Mouse (Mus musculus) CD4-positive helper T cell, adult 2 months (primary cell): ENCODE measurements at regions not wholly inside any gene's neighbourhood (a gene's known extent, or its start where the extent isn't known, plus 50 kb on each side); places are given as distances from the start of the nearest gene placed in this dataset.

Source experiments
- DNase-seq: peaks from one replicate; pipeline ENCODE4 v3.0.0-alpha.2; 2012; ENCODE audit warnings: low read depth, missing footprints, low spot score

GRCm38 (mm10) chr15:61770721-61771542, 848.1 kb upstream of the A1bg start:
- no peak for DNase-seq

DNA sequence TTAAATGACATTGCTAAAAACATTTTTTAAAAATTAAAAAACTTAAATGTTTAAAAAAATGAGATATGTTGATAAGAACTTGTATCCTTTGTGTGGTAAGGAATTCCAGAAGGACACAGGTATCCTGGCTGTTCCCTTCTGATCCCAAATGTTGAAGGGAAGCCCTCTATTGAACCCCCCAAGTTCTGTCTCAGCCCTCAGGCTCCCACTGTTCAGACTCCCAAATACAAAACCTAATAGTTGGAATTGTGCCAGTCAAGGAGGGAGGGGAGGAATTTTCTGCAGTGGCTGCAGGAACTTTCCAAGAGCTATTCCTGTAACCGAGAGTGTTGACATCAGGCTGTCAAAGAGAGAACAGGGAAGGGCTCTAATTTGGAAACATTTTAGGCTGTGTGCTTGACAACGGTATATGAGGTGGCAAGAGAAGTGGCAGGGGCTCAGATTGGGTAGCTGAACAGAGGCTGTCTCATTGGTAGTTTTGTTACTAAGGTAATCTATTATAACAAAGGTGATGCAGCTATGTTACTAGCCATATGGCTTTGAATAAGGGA, 843.8 kb upstream of the A1bg start:
- DNase-seq = no peak

DNA sequence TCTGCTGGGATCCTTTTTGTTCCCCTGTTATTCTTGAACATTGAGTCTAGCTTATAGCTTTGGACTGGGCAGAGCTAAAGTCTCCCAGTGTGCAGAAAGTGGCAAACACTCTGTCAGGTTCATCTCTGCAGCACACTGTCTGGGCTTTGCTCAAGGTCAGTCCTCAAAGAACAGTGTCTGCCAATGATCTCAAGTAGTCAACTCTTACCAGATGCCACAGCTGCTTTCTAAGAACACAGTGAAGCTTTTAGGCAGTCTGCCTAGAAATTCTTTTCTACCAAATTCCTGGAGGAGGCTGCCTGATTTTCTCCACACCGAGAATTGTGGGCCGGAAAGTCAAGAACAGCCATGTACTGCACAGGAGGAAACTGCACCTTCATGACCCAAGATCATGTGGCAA, 831.0 kb upstream of the A1bg start:
- DNase-seq = no peak

DNA sequence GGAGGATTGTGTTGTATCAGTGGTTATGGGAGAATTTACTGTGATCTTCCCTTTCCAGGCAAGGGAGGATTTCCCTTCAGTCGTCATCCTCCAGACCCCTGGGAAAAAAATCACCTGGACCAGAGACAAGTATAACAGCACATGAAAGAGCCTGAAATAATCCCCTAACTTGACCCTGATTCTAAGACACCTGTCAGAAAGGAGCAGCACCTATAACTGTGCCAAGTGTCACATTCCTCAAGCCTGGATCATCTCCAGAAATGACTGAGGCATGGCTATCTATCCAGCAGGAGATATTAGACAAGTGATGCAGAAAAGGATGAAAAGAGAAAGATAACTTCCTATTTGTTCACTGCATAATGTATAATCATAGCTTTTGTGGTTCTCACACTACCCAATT, 800.9 kb upstream of the A1bg start:
- no peak for DNase-seq

DNA sequence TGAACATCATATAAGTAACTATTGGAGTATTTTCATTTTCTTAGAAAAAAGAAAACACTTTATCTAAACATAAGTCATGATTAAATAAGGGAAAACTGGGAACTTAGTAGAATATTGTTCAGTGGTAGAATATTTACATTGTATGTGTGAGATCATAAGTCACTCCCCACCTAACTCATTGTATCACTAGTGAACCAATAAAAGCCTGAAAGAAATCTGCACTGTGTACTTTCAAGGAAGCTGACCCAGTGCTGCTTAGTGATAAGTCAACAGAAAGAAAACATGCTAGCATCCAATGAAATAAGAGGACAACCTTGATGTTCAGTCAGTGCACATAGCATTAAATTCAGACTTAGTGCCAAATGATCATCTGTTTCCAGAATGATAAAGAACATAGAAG, 795.7 kb upstream of the A1bg start:
- DNase-seq = no peak

GRCm38 (mm10) chr15:61717216-61717615, 794.4 kb upstream of the A1bg start:
- no peak for DNase-seq

GRCm38 (mm10) chr15:61713953-61714352, 791.1 kb upstream of the A1bg start:
- no peak for DNase-seq

- DNase-seq = no peak
Measured at GRCm38 (mm10) chr15:61708928-61709327, 786.1 kb upstream of the A1bg start.

GRCm38 (mm10) chr15:61707952-61708351, 785.1 kb upstream of the A1bg start:
- no peak for DNase-seq

DNA sequence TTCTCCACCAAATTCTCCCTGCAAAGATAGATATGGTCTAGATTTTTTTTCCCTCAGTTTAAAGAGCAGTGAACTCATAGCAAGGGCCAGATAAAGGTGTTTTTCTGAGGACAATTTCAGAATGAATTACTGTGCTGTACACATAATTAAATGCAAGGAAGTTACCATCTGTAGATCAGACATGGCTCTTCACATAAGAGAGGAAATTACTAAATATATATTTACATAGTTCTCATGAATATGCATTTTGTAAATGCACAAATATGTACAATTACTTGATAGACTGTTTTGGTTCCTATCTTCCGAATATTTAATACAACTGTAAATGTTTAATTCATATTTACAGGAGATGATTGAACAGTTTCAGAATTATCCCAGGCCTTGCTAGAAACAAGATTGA, 769.9 kb upstream of the A1bg start:
- no peak for DNase-seq

- DNase-seq = no peak
Measured at GRCm38 (mm10) chr15:61690425-61690824, 767.6 kb upstream of the A1bg start.

DNA sequence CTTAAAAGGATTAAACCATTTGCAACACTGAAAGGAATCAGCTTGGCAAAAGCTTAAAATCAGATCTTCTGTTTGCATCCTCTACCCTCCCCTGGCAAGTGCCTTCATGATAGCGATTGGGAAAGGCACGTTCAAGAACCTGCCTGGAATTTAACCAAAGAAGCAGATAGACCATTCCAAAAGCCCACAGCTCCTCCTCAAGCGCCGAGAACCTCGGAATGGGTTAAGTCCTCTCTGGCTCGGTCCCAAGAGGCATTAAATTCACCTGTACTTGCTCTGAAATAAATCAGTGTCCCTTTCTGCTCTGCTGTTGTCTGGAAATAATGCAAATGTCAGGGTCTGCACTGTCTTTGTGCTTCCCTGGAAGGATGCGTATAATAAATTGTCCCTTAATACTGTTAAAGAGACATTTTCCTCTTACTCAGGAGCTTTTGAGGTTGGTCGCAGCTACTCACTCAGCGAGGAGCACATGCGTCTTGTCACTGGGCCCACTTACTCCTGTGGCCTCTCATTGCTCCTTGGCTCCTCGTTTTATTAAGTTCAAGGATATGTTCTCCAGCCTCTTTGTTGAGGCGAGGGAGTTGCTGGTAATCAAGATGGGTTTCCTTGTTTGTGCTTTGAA, 767.1 kb upstream of the A1bg start:
- DNase-seq = no peak

GRCm38 (mm10) chr15:61682968-61683367, 760.2 kb upstream of the A1bg start:
- no peak for DNase-seq

GRCm38 (mm10) chr15:61670556-61670955, 747.7 kb upstream of the A1bg start:
- peak; percentile 59 for DNase-seq

DNA sequence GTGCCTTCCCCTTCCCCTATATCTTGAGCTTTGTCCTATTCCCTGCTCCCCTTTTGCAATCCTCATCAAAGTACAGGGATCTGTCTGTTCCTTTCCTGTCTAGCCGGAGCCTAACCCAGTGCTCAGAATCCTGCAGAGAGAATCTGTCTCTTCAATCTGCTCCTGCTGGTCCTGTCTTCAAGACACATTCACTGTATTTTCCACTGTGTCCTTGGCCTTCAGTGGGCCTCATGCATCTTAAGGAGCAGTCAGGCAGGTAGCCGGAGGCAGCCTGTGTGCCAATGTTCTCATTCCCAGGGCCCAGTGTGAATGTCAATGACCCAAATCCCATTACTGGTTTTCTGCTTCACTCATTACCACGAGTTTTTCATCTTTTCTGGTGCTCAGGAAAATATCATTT, 737.8 kb upstream of the A1bg start:
- no peak for DNase-seq

GRCm38 (mm10) chr15:61656951-61657350, 734.1 kb upstream of the A1bg start:
- DNase-seq = no peak

- DNase-seq = no peak
Measured at GRCm38 (mm10) chr15:61654846-61655245, 732.0 kb upstream of the A1bg start.

DNA sequence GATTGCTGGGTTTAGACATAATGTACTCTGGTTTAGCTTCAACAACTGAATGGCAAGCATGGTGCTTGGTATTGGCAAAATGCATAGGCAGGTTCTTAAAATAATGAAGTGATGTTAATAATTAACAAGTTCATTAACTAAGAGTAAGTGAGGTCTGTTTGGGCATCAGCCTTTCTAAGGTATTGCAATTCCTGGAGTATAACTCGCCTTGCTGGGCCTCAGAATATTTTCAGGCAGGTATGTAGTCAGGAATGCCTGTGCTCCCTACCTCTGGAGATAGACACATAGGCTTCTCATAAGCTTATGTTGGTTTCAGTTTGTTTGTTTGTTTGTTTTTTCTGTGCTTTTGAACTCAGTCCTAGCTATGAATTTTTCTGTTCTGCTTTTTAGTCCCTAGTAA, 731.0 kb upstream of the A1bg start:
- DNase-seq = no peak

DNA sequence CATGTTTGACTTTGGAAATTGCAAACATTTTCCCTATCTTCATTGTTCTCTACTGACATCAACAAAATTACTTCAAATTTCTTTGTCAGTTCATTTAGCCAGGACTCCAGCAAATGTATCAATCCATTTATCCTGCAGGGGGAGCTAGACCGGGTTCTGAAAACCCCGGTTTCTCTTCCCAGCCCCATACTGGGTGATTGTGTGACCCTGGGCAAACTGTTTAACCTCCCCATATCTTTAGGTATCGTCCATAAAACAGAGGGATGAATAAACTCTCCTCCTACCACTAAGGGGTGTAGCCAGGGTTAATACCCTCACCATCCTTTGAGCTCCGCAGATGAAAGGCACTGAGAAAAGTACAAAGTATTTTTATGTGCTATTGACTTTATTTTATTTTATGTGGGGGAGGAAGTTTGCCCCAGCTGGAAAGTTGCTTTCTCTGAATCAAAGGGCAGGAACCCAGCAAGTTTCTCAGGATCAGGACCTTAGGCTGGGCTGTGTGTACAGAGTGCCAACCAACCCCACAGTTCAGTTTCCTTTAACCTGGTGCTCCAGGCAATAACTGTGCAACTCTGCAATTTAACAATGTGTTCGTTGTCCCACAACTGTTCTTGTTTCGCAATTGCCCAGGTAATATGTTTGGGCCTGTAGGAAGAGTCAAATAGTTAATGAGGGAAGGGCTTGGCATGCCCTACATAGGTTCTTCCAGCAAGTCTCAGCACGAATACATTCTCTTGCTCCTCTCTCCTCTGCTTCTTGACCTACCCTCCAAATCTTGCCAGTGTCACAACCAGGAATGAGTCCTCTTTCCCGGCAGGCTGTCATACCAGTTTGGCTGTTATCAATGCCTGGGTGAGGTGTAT, 696.1 kb upstream of the A1bg start:
- peak; percentile 38 for DNase-seq

DNA sequence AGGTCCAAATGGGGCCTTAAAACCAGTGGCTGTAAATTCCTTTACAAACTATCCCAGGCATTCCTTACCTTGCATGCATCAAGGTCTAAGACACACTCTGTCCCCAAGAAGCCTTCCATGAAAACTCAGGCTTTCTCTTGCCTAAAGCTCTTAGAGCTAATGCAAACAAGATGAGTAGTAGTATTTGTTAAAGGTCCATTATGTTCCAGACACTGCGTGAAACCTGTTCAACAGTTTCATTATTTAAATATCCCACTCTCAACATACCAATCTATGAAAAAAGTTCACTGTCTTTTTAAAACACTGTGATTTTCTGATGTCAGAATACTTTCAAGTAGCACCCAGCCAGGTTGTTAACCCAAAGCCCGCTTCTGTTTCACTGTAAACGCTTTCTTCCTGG, 687.9 kb upstream of the A1bg start:
- DNase-seq = no peak

DNA sequence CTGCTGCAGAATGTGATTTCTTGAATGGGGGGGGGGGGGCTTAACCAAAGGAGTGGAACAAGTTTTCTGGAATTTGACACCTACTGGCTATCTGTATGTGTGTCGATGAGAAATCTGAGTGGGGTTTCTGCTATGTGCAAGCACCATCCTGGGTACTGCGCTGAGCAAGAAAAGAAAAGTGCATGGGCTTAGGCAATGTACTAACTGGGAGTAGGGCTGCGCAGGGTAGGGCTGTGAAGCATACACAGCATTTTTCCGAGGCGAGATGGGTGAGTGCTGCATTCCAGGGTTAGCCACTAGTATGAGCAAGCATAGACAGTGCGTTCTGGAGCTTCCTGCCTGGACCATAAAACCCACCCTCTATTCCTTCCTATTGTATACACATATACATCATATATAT, 686.8 kb upstream of the A1bg start:
- no peak for DNase-seq

DNA sequence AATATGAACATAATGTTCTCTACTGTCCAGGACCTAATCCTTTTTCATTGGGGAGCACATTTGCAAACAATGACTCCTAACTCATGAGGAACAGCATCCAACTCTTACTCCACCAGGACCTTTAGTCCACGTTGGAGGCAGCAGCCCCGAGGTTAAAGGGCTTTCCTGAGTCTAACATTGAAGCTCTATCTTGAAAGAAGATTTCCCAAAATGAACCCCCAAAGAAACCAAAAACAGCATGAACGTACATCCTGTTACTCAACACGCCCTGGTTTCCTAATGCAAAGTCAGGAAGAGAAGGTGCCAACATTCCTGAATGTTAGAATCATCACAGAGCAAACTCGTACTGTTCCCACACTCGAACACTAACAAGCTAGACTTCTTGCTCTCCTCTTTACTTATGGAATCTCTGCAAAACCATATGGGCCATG, 685.5 kb upstream of the A1bg start:
- no peak for DNase-seq
